Mouse (Mus musculus) brain, embryonic 18.5 days (tissue): Measurements from ENCODE around the gene Cd72.
"Not testable (repeated sequence)": the region's sequence is repeated elsewhere in the genome, so short reads cannot be mapped to it uniquely, and the experiment has no call there.

Source experiments
- DNase-seq: peaks from one replicate; pipeline ENCODE4 v3.0.0-alpha.2; 2012; ENCODE audit warnings: low read depth, low spot score

Cd72 gene

GRCm38 (mm10) chr4:43454041-43454836 is at the start of gene Cd72:
Gene Cd72, minus strand, starts transcription at chr4:43454628.
- DNase-seq, result no peak

- no peak for DNase-seq
Measured at GRCm38 (mm10) chr4:43503506-43503905, 49.1 kb upstream of the Cd72 start.

- DNase-seq, result no peak
Measured at GRCm38 (mm10) chr4:43503041-43503440, 48.6 kb upstream of the Cd72 start.

DNA sequence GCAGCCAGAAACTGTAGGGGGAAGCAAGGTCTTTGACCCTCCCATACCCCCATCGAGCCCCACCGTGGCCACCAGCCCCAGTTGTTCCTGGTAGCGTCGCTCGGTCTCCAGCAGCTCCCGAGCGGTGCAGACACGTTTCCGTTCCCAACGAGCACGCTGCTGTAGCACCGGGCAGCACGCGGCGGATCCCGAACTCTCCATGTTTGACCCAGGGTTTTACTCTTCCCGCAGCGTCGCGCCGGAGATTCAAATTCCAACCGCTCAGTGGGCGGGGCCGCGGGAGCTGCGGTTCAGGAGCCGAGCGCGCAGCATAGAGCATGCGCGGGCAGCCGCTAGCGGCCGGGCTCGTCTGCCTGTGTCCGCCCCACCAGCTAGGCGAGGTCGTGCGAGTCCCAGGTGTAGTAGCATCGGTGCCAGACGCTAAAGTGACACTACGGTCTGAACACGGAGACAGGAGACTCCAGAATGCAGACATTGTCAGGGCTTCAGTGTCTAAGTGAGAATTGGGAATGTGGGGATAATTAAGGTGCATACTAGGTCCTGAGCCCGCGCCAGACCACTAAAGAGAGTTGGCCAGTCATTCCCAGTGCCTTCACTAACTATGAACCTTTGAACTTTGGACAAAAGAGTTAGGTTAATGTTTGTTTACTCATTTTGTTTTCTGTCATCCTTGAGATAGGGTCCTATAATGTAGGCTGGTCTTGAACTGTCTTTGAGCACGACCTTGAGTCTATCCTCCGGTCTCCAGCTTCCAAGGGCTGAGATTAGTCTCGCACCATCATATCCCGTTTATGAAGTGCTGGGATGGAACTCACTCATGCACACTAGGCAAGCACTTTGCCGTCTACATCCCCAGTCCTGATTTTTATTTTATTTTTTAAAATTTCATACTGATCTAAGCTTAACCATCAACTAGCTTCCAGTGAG is 45.2 kb upstream of the Cd72 start, which contains the start of gene Arhgef39:
Gene Arhgef39, minus strand, starts transcription at position 289 of the 927 bp plus-strand sequence.
- DNase-seq, result peak; percentile 36

DNA sequence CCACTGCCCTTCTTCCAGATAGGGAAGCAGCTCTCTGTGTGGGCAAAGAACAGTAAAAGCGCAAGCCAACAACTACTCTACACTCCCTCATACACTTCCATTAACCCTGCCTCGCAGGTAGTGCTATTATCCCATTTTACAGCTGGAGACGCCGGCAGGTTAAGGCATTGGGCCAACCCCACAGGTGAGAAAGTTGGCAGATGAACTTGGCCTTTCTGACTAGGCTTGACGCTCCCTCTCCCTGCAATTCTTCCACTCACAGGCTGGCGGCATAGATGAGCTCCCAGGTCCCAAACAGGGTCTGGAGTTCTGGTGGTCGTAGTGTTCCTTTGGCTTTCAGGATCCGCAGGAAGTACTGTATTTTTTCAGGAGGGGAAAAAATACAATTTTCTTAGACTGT is 44.6 kb upstream of the Cd72 start:
- DNase-seq, result no peak

DNA sequence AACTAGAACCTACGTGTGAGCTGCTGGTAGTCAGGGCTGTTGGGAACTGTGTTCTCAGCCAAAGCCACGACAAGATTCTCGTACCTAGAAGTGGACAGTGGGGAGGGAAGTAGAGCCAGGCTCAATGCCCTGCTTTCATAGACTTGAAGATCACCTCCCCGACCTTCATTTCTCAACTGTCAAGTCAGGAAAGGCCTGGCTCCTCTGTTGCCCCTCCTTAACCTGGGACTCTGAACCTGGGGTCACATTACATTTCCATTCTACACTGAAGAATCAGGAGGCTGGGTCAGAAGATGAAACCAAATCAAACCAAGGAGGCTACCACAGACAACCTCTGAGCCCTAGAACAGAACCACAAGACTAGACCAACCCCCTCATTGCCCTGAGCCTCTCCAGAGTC is 43.5 kb upstream of the Cd72 start:
- no peak for DNase-seq

GRCm38 (mm10) chr4:43497405-43497804 is 43.0 kb upstream of the Cd72 start:
- no peak for DNase-seq

DNA sequence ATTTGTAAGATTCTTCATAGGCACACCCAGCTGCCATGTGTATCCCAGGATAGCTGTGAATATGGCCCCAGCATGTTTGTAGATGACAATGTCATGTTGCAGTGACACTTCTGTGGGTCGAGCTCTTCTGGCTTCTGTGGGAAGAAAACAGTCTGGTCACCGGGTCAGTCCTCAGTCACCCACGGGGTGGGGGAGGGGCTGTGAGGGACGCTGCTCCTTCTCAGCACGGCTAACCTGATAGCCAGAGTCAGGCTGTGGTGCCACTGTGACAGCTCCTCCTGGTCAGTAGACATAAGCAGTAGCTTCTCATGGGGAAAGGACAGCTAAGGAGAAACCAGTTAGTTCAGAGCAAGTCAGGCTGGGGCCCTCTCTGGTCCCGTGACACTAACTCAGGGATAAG is 42.2 kb upstream of the Cd72 start:
- DNase-seq, result no peak

GRCm38 (mm10) chr4:43493846-43494240 is 39.4 kb upstream of the Cd72 start:
- DNase-seq, result no peak

DNA sequence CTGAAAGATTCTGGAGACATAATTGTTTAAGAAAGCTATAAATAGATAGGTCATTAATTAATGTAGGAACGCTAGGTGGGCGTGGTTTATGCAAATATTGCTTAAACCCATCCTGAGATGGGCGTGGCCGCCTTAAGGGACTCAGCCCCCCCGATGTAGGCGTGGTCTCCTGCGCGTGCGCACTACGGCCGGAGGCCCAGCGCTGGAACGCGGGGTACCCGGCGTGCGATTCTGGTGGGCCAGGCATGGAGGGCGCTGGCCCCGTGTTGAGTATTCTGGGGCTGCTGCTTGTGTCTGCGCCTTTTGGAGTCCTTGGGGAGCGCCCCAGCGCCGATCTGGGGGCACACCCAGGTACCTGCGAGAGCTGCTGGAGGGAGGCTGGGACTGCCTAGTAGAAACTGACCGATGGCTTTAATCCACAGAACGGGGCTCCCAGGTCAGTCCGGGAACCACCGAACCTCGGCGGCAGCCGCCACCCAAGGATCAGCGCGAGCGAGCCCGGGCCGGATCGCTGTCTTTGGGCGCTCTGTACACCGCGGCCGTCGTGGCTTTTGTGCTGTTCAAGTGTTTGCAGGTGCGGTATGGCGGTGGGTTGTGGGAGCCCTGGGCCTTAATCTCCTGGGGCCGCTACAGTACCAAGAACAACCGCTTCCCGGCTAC is 38.9 kb upstream of the Cd72 start:
- DNase-seq, result peak; percentile 91

DNA sequence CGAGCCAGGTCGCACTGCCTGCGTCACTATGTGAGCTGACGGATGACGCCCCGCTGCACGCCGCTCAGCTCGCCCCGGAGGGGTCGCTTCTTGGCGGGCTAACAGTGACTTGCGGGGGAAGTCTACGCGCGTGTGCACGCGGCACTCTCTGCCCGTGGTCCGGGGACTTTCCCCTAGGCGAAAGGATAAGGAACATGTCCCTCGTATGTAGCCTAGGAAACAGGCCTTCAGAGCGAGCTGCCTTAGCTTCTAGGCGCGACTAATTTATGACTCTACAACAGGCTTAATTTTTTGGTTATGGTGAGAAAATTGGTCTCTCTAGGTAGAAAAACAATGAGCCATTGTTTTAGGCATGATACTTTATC is 38.4 kb upstream of the Cd72 start, which contains the start of gene Ccdc107:
Gene Ccdc107, plus strand, starts transcription at position 80 of the 365 bp plus-strand sequence.
- peak; percentile 97 for DNase-seq

- no peak for DNase-seq
Measured at GRCm38 (mm10) chr4:43492101-43492820, 37.8 kb upstream of the Cd72 start.

- no peak for DNase-seq
Measured at GRCm38 (mm10) chr4:43490801-43491200, 36.4 kb upstream of the Cd72 start.

DNA sequence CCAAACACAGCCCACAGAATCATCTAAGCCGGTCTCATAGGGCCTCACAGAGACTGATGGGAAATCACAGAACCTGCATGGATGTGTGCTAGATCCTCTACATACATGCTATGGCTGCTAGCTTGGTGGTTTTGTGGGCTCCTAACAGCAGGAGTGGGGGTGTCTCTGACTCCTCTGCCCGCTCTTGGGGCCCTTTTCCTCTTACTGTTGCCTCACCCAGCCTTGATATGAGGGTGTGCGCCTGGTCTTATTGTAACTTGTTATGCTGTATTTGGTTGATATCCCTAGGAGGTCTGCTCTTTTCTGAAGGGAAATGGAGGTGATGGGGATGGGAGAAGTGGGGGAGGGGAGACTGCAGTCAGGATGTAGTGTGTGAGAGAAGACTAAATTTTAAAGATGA is 35.2 kb upstream of the Cd72 start:
- DNase-seq, result no peak

GRCm38 (mm10) chr4:43485666-43486065 is 31.2 kb upstream of the Cd72 start:
- not testable (repeated sequence) for DNase-seq

DNA sequence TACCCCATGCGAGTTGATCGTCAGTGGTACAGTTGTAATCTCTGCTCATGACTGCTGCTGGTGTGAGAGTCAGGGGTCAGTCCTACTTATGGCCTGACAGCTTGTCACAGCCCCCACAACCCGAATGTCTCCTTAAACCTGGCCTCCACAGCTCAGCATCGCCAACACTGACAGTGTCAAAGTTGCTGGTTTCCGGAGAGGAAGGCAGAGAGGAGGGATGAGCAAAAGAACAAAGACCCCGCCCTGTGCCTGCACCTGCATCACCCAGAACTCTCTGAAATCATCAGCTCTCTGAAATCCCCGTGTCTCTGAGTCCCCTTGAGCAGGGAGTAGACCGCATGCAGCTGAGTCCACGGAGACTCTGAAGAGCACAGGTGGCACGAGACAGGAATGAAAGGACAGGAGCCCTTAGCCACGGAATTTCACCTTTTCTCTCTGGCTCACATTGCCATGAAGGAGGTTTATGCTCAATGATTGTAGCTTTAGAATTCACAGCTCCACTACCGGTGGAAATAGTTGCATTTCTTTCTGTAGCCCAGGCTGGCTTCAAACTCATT is 29.2 kb upstream of the Cd72 start, which contains the start of gene Sit1:
Gene Sit1, minus strand, starts transcription at position 200 of the 557 bp plus-strand sequence.
- no peak for DNase-seq

GRCm38 (mm10) chr4:43482591-43482990 is 28.2 kb upstream of the Cd72 start:
- DNase-seq, result no peak

DNA sequence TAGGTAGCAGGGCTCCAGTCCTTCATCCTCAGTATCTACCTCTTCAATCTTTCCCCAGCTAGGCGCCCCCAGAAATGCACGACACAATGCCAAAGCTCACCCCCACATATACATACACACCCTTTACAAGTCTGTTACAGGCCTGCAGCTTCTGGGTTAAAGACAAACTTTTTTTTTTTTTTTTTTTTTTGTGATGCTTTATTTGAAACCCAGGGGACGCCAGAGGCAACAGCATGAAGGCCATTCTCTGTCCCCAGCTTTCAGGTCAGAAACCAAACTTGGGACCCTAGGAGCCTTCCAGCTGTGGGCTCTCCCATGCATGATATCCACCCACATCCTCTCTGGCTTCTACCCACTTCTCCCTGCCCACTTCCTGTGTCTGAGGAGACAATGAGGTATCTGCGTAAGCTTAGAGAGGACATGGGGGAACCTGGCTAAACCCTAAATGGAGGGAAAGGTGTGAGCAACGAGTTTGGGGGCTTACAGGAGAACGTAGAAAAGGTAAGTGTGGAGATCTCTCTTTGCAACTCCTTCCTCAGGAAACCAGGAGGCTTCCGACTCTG is 27.5 kb upstream of the Cd72 start:
- no peak for DNase-seq

DNA sequence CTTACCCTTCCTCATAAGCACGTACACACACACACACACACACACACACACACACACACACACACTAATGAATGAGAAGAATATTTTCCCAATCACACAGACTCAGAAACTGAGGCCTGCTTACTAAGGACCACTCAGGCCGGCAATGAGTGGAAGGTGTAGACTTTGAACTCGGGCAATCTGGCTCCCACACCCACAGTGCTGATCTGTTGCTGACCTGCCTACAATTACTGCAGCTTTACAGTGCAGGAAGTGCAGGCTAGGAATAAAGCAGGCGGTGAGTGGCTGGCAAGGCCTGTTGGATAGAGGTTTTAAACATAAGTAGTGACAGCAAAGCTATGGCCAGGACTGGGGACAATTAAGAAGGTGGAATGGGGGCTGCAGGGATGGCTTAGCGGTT is 26.6 kb upstream of the Cd72 start:
- DNase-seq, result no peak
